Mouse (Mus musculus): ENCODE results near the gene Emilin1.

DNA sequence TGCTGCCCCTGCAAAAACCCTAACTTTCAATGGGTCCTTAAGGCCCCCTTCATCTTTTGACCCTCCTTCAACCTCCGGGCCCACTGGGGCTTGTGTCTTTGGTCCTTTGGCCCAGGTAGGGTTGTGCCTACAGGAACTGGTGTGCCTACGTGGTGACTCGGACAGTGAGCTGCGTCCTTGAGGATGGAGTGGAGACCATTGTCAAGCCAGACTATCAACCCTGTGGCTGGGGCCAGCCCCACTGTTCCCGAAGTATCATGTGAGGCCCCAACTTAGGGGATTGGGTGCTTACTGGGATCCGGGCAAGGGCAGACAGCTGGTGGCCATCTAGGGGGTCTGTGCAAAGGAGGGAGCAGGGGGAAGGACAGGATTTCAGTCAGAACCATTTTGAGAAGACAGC lies 1.6 kb downstream of the Emilin1 start:
- TF ChIP-seq TAL1 (IDR thresholded peaks at IDR 0.05; ENCODE audit: low read length), result no peak
- TF ChIP-seq GATA1 (IDR thresholded peaks at IDR 0.05; ENCODE audit: low read length), result no peak

Measured in erythroblast, embryonic 14.5 days (primary cell).